Mouse (Mus musculus): ENCODE measurements at regions not wholly inside any gene's neighbourhood (a gene's known extent, or its start where the extent isn't known, plus 50 kb on each side); places are given as distances from the start of the nearest gene placed in this dataset.
A peak's percentile ranks its signal among the peaks of the same experiment; 100 is the strongest.

GRCm38 (mm10) chr1:35978116-35978515 is 90.1 kb upstream of the Hs6st1 start:
- DNase-seq: no peak

- no peak for DNase-seq
Measured at GRCm38 (mm10) chr1:35978766-35979165, 89.4 kb upstream of the Hs6st1 start.

- no peak for DNase-seq
Measured at GRCm38 (mm10) chr1:35981226-35981625, 87.0 kb upstream of the Hs6st1 start.

- no peak for DNase-seq
Measured at GRCm38 (mm10) chr1:35983361-35983760, 84.8 kb upstream of the Hs6st1 start.

- no peak for DNase-seq
Measured at GRCm38 (mm10) chr1:35985318-35985717, 82.9 kb upstream of the Hs6st1 start.

- DNase-seq: no peak
Measured at GRCm38 (mm10) chr1:35986666-35987065, 81.5 kb upstream of the Hs6st1 start.

GRCm38 (mm10) chr1:35992227-35992909 is 75.8 kb upstream of the Hs6st1 start:
- DNase-seq: no peak

GRCm38 (mm10) chr1:35992937-35993336 is 75.3 kb upstream of the Hs6st1 start:
- no peak for DNase-seq

- no peak for DNase-seq
Measured at GRCm38 (mm10) chr1:35995691-35996090, 72.5 kb upstream of the Hs6st1 start.

GRCm38 (mm10) chr1:36001319-36001718 is 66.9 kb upstream of the Hs6st1 start:
- no peak for DNase-seq

- no peak for DNase-seq
Measured at GRCm38 (mm10) chr1:36001821-36002220, 66.4 kb upstream of the Hs6st1 start.

- DNase-seq: no peak
Measured at GRCm38 (mm10) chr1:36003592-36003991, 64.6 kb upstream of the Hs6st1 start.

- DNase-seq: no peak
Measured at GRCm38 (mm10) chr1:36008598-36008997, 59.6 kb upstream of the Hs6st1 start.

GRCm38 (mm10) chr1:36009010-36009619 is 59.1 kb upstream of the Hs6st1 start:
- peak; percentile 9 to 21 for DNase-seq

- no peak for DNase-seq
Measured at GRCm38 (mm10) chr1:36010151-36010550, 58.0 kb upstream of the Hs6st1 start.

GRCm38 (mm10) chr1:36010834-36011233 is 57.4 kb upstream of the Hs6st1 start:
- DNase-seq: no peak

- no peak for DNase-seq
Measured at GRCm38 (mm10) chr1:36012081-36012765, 56.0 kb upstream of the Hs6st1 start.

GRCm38 (mm10) chr1:36013823-36014341 is 54.3 kb upstream of the Hs6st1 start:
- DNase-seq: peak; percentile 81 to 87

GRCm38 (mm10) chr1:36014372-36014771 is 53.8 kb upstream of the Hs6st1 start:
- no peak for DNase-seq

- peak; percentile 12 to 15 for DNase-seq
Measured at GRCm38 (mm10) chr1:36015210-36015609, 53.0 kb upstream of the Hs6st1 start.

- DNase-seq: peak; percentile 26 to 44
Measured at GRCm38 (mm10) chr1:36016566-36016965, 51.6 kb upstream of the Hs6st1 start.

- DNase-seq: peak; percentile 72 to 81
Measured at GRCm38 (mm10) chr1:36017061-36017461, 51.1 kb upstream of the Hs6st1 start.

GRCm38 (mm10) chr1:36017656-36018055 is 50.5 kb upstream of the Hs6st1 start:
- peak; percentile 20 to 32 for DNase-seq

Measured in kidney, adult 8-10 months (tissue).